Mouse (Mus musculus): ENCODE results near the gene Slc35e3. TPM values are rescaled to one million over a fixed set of nuclear protein-coding genes. Genes with fewer than 3 reads are reported as not detected.
"Not testable (repeated sequence)": the region's sequence is repeated elsewhere in the genome, so short reads cannot be mapped to it uniquely, and the experiment has no call there.

Slc35e3 gene
- total and polyA plus RNA-seq, 3 experiments: 2.2 to 9.7 (median 5.0) TPM

DNA sequence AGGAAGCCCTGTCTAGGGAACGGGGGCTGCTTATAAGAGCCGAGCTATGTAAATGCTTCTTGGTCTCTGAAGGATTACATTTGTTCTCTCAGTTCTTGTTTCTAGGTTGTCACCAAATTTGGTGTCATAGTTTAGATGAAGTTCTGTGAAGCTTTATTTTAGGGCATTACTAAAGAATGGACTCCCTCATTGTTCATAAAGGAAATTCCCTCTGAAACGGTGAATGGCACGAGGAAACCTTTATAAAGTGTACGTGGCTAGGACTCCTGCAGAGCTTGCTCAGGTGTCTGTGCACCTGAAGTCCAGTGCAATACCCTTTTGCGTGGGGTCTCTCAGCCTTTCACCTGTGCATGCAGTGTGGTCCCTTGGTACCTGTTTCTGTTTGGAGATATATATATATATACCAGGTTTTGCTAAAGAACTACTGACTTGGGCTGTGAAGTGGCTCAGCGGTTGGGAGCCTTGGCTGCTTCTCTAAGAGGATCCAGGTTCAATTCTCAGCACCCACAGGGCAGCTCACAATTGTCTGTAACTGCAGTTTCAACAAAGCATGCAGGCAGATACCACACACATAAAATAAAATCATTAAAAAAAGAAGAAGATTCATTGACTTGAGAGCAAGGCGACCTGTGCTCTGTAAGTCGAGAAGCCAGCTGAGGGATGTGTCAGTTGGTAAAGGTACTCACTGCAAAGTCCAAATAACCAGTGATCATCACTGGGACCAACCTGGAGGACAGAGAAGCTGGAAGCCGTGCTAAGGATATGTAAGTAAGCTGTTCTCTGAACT is 13.9 kb upstream of the Slc35e3 start:
- TF ChIP-seq JUND (conservative IDR thresholded peaks at IDR 0.05; ENCODE audit: low read depth, low read length) (no peak), CHD1 (IDR thresholded peaks at IDR 0.05; ENCODE audit: low read depth, low read length) (no peak), MEF2A (IDR thresholded peaks at IDR 0.05; ENCODE audit: borderline replicate concordance, low read depth, low read length) (no peak), ELF1 (IDR thresholded peaks at IDR 0.05; ENCODE audit: low read depth, low read length) (no peak), MAZ (IDR thresholded peaks at IDR 0.05; ENCODE audit: low read depth, low read length) (no peak), RAD21 (IDR thresholded peaks at IDR 0.05; ENCODE audit: low read depth, low read length) (no peak), ZC3H11A (IDR thresholded peaks at IDR 0.05; ENCODE audit: low read depth, low read length) (no peak), USF1 (IDR thresholded peaks at IDR 0.05; ENCODE audit: low read depth, low read length) (no peak), SIN3A (IDR thresholded peaks at IDR 0.05; ENCODE audit: low read length) (no peak), SMC3 (IDR thresholded peaks at IDR 0.05; ENCODE audit: low read depth, low read length) (no peak), MYC (IDR thresholded peaks at IDR 0.05; ENCODE audit: low read depth, low read length) (no peak), NELFE (IDR thresholded peaks at IDR 0.05; ENCODE audit: low read depth, low read length) (no peak), MXI1 (IDR thresholded peaks at IDR 0.05; ENCODE audit: low read depth, low read length) (no peak), JUN (IDR thresholded peaks at IDR 0.05; ENCODE audit: insufficient read depth, low read depth, low read length) (no peak)
- in situ Hi-C loops (cut with MboI; ENCODE audit: low pct_ligation_motif_present, low pct_unique_long_range_greater_than_20kb, low sequenced_read_pairs): no loop called here

DNA sequence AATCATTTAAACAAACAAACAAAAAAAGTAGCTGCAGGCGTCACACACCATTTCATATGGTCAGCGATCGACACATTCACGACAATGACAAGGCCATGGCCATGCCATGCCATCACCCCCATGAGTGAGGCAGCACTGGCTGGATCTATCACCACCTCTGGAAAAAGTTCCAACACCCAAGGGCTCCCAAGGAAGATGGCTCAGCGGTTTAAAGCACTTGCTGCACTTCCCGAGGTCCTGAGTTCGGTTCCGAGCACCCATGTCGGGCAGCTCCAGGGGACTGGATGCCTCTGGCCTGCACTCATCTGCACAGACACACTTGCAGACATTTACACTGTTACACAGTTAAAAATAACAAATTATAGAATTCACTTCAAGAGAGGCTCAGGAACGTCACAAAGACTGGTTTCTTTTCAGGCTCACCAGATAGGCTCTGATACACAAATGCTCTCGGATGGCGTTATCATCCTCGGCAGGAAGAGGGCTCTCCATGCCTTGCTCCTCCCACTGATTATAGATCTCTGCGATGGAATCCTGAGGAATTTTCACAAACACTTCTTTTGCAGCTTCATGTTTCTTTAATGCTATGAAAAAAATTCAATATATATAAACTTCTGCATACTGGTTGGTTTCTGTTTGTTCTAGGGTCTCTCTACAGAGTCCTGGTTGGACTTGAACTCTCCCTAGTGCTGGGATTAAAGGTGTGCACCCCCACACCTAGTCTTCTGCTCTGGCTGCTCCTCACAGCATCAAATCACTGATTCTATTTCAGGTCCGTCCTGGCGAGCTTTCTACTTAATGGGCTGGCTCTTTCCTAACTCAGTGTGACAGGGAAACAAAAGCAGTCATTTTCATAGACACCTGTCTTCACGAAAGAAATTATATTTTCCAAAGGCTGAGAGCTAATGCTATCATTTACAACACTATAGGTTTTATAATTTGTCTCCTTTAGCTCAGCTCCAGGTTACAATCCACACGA is 12.9 kb upstream of the Slc35e3 start:
- no peaks in the 10 kb centered on the region for H3K9me3 ChIP-seq (replicated peaks; ENCODE audit: low read length)
- H3K27me3 ChIP-seq (replicated peaks): no peaks in the 10 kb centered on the region
- H3K27ac ChIP-seq (ENCODE audit: insufficient read depth, low read depth): no peak overlapping the region
- no peak overlapping the region for H3K4me3 ChIP-seq (replicated peaks in 1 of 3; ENCODE audit: low read depth in 2 of 3, low read length in 2 of 3, poor library complexity in 1 of 3)
- H3K9ac ChIP-seq (ENCODE audit: insufficient read depth, low read depth): no peak overlapping the region
- no peaks in the 10 kb centered on the region for H3K4me1 ChIP-seq (ENCODE audit: control insufficient read depth in 1 of 2, insufficient read depth in 2 of 2)
- no peaks in the 10 kb centered on the region for H3K79me2 ChIP-seq (replicated peaks; ENCODE audit: control insufficient read depth, extremely low read depth, insufficient read depth, poor library complexity, severe bottlenecking)
- in situ Hi-C loops (cut with MboI; ENCODE audit: low pct_ligation_motif_present, low pct_unique_long_range_greater_than_20kb, low sequenced_read_pairs) (no loop called here), dilution Hi-C loops (cut with MboI; ENCODE audit: extremely low pct_ligation_motif_present, extremely low pct_unique_long_range_greater_than_20kb, low sequenced_read_pairs) (no loop called here)
- TF ChIP-seq MAFK (IDR thresholded peaks at IDR 0.05; ENCODE audit: insufficient replicate concordance, low read length) (no peak), MYC (IDR thresholded peaks at IDR 0.05; ENCODE audit: low read depth, low read length) (no peak), CHD2 (IDR thresholded peaks at IDR 0.05; ENCODE audit: low read length) (no peak), ETS1 (conservative IDR thresholded peaks at IDR 0.05; ENCODE audit: low read depth, low read length) (no peak), MAZ (IDR thresholded peaks at IDR 0.05; ENCODE audit: low read depth, low read length) (no peak)
- no peak overlapping the region for H3K4me2 ChIP-seq (ENCODE audit: insufficient read depth, low read depth, poor library complexity, severe bottlenecking)
- H3K36me3 ChIP-seq (replicated peaks in 1 of 2; ENCODE audit: control insufficient read depth in 1 of 2, insufficient read depth in 1 of 2, low read length in 1 of 2): peaks cover 70 to 93% of the 10 kb centered on the region in 2 experiments
- no peak for DNase-seq (ENCODE audit: extremely low read depth)

More for the DNA sequence above, 13.9 kb upstream of the Slc35e3 start:
- no peak for DNase-seq (ENCODE audit: extremely low read depth)
- no peaks in the 10 kb centered on the region for H3K4me1 ChIP-seq (ENCODE audit: control insufficient read depth in 1 of 2, insufficient read depth in 2 of 2)
- no peak overlapping the region for H3K27ac ChIP-seq (ENCODE audit: insufficient read depth, low read depth)
- H3K9ac ChIP-seq (ENCODE audit: insufficient read depth, low read depth): no peak overlapping the region
- no peak overlapping the region for H3K4me3 ChIP-seq (replicated peaks in 1 of 3; ENCODE audit: low read depth in 2 of 3, low read length in 2 of 3, poor library complexity in 1 of 3)
- dilution Hi-C loops (cut with MboI; ENCODE audit: extremely low pct_ligation_motif_present, extremely low pct_unique_long_range_greater_than_20kb, low sequenced_read_pairs): no loop called here
- H3K36me3 ChIP-seq (replicated peaks in 1 of 2; ENCODE audit: control insufficient read depth in 1 of 2, insufficient read depth in 1 of 2, low read length in 1 of 2): peaks cover 73 to 93% of the 10 kb centered on the region in 2 experiments
- H3K27me3 ChIP-seq (replicated peaks): no peaks in the 10 kb centered on the region
- H3K79me2 ChIP-seq (replicated peaks; ENCODE audit: control insufficient read depth, extremely low read depth, insufficient read depth, poor library complexity, severe bottlenecking): no peaks in the 10 kb centered on the region
- no peaks in the 10 kb centered on the region for H3K9me3 ChIP-seq (replicated peaks; ENCODE audit: low read length)
- H3K4me2 ChIP-seq (ENCODE audit: insufficient read depth, low read depth, poor library complexity, severe bottlenecking): no peak overlapping the region

DNA sequence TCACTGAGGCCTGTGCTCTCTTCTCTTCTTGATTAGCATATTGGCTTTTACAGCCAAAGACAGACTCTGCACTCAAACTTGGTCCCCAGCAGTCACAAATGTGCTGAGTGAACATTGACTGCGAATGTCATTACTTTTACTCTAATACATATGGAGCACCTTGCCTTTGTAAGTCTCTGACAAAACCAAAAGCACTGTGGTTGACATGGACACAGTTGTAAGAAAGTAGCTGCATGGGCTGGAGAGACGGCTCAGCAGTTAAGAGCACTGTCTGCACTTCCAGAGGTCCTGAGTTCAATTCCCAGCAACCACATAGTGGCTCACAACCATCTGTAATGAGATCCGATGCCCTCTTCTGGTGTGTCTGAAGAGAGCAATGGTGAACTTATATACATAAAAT is 12.2 kb upstream of the Slc35e3 start:
- in situ Hi-C loops (cut with MboI; ENCODE audit: low pct_ligation_motif_present, low pct_unique_long_range_greater_than_20kb, low sequenced_read_pairs); H3K9ac ChIP-seq (ENCODE audit: insufficient read depth, low read depth); H3K27me3 ChIP-seq (replicated peaks); H3K4me3 ChIP-seq (replicated peaks in 1 of 3; ENCODE audit: low read depth in 2 of 3, low read length in 2 of 3, poor library complexity in 1 of 3); dilution Hi-C loops (cut with MboI; ENCODE audit: extremely low pct_ligation_motif_present, extremely low pct_unique_long_range_greater_than_20kb, low sequenced_read_pairs); H3K4me1 ChIP-seq (ENCODE audit: control insufficient read depth in 1 of 2, insufficient read depth in 2 of 2); H3K9me3 ChIP-seq (replicated peaks; ENCODE audit: low read length); H3K27ac ChIP-seq (ENCODE audit: insufficient read depth, low read depth); H3K79me2 ChIP-seq (replicated peaks; ENCODE audit: control insufficient read depth, extremely low read depth, insufficient read depth, poor library complexity, severe bottlenecking); H3K4me2 ChIP-seq (ENCODE audit: insufficient read depth, low read depth, poor library complexity, severe bottlenecking); DNase-seq (ENCODE audit: extremely low read depth): not testable (repeated sequence)
- H3K36me3 ChIP-seq (replicated peaks in 1 of 2; ENCODE audit: control insufficient read depth in 1 of 2, insufficient read depth in 1 of 2, low read length in 1 of 2): peaks cover 65 to 90% of the 10 kb centered on the region in 2 experiments

Data from CH12.LX (cell line).